Mouse (Mus musculus) adrenal gland, postnatal 36 days (tissue): ENCODE data around the gene Spint3. TPM values are rescaled to one million over a fixed set of nuclear protein-coding genes. Genes with fewer than 3 reads are reported as not detected.
A peak's percentile ranks its signal among the peaks of the same experiment; 100 is the strongest.
"Not testable (repeated sequence)": the region's sequence is repeated elsewhere in the genome, so short reads cannot be mapped to it uniquely, and the experiment has no call there.

Experiments
- DNase-seq, 2 experiments: peaks; one replicate each; pipeline ENCODE4 v3.0.0; 2021; ENCODE audit warnings: mixed read lengths in 1 of 2
- long read RNA-seq, 2 experiments: library from polyadenylated mRNA; stranded (forward); transcript quantifications; one replicate each; pipeline ENCODE4 v2.0.0; 2021; ENCODE audit warnings: borderline sequencing depth in 2 of 2
- total RNA-seq, 2 experiments: library from RNA; stranded (reverse); gene quantifications; 2 replicates each; pipeline ENCODE4 v1.2.3; 2021

Spint3 gene
- total RNA-seq, result not detected
- long read RNA-seq, experiment 1, result 0 reads
- long read RNA-seq, experiment 2, result 0 reads

GRCm38 (mm10) chr2:164573359-164573758 is at the start of gene Spint3:
Spint3 (minus strand) TSS chr2:164573459.
- not testable (repeated sequence) for DNase-seq

DNA sequence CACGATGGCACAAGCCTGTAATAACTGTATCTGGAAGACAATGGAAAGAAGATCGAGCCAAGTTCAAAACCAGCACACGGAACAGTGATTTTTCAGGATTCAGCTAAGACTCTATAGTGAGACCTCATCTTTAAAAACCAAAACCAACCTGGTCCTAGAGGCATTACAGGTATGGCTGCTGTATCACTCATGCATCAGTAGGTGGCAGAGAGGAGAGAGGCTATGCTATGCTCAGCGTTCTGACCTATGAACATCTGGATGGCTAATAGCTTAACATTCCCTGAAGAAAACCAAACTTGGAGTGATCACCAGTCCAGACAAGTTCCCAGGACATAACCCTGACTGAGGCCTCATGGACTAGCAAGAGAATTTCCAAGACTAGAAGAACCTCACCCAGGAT is 48.5 kb upstream of the Spint3 start:
- no peak for DNase-seq

DNA sequence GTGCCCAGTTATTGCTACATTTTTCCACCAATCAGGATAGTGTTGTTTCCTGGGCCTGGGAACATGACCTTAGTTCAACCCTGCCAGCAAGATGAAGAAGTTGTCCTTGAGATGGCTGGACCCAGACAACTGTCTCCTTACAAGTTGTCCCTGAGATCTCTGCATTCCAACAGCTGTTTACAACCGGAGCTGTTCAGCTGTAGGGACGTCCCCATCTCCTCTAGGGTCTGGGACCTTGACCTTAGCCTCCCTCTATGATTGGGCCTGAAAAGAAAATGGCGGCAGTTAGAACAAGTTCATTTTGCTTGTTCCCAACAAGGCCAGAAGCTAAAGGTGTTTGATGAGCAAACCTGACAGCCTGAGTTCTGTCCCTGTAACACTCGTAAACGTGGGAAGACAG is 45.8 kb upstream of the Spint3 start:
- no peak for DNase-seq

- DNase-seq, result no peak
Observed at GRCm38 (mm10) chr2:164615386-164615785, 42.1 kb upstream of the Spint3 start.

DNA sequence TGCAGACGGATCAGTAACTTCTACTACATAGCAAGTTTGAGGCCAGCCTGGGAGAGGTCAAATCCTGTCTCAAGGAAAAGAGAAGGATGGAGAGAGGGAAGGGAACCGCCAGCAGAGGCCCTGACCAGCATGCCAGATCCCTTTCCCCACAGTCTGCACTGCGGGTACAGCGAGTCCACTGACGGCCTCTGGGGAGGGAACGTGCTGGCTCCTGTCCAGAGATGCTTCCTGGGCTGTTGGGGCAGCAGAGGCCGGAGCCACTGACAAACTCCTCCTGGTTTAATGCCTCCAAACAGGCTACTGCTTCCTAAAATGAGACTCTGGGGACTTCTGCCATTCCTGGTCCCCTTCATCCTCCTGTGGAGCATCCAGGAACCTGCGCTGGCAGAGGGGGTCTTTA is 40.2 kb upstream of the Spint3 start, which contains the start of the genes Wfdc6b and Wfdc8:
Wfdc6b (plus strand) TSS at position 52 of the 400 bp plus-strand sequence.
Wfdc8 (minus strand) TSS at position 156 of the 400 bp plus-strand sequence.
- peak; percentile 52 to 78 for DNase-seq

- DNase-seq, result peak; percentile 62 to 67
Observed at GRCm38 (mm10) chr2:164608781-164609180, 35.5 kb upstream of the Spint3 start.

DNA sequence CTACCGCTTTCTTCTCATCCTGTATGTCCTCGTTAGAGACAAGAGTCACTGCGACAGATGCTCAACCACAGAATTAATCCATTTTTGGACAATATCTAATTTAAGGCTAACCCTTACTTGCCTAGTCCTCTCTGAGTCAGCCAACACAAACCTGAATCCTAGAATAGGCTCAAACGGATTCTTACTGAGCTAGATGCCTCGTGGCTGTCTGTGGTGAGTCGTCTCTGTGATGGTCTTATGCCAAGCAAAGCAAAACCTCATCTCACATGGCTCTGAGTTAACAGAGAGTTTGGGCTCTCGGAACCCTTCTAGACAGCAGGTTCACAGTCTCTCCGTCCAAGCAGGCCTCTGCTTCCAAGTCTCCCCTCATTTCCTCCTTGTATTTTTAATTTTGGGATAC is 31.2 kb upstream of the Spint3 start:
- DNase-seq, result no peak

DNA sequence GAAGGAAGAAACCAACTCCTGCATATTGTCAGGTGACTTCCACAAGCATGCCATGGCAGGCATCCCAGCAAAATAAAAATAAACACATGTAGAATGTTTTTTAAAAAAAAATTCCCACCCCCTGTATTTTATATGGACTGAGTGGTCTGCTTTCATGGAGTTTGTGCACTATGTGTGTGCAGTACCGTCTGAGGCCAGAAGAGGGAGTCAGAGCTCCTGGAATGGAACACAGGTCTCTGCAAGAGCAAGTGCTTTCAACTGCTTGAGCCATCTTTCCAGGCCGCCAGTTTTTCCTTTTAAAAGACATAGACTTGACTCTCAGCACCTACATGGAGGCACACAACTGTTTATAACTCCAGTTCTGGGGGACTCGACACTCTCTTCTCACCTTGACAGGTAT is 30.2 kb upstream of the Spint3 start:
- DNase-seq, result no peak

DNA sequence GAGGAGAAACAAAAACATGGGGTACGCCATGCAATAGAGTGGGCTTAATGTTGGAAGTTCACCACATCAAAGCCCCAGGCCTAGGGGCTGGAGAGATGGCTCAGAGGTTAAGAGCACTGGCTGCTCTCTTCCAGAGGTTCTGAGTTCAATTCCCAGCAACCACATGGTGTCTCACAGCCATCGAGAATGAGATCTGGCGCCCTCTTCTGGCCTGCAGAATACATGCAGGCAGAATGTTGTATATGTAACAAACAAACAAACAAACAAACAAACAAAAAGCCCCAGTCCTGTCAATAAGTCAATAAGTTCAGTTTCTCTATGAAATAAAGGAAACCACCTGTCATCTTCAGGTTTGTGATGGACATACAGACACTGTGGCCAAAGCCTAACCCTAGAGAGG is 26.9 kb upstream of the Spint3 start:
- no peak for DNase-seq

DNA sequence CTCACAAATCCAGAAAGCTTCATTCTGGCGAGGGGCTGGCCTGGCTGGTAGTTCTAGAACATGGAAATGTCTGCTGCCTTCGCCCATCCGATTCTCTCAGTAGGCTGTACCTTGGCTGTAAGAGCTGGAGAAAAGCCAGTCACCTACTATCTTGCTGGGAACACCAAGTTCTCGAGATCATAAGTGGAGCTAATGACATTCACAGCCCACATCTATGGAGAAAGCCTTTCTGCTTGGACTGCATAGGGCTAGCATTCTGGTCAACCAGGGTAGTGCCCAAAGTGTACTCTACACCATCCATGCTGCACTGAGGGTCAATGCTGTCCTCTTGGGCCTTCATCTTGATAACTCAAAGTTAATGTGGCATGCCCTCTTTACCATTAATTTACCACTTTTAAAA is 20.2 kb upstream of the Spint3 start, which contains the start of gene Eppin:
Eppin (minus strand) TSS at position 101 of the 400 bp plus-strand sequence.
- no peak for DNase-seq

- DNase-seq, result peak; percentile 31 to 47
Observed at GRCm38 (mm10) chr2:164592014-164592413, 18.8 kb upstream of the Spint3 start.

DNA sequence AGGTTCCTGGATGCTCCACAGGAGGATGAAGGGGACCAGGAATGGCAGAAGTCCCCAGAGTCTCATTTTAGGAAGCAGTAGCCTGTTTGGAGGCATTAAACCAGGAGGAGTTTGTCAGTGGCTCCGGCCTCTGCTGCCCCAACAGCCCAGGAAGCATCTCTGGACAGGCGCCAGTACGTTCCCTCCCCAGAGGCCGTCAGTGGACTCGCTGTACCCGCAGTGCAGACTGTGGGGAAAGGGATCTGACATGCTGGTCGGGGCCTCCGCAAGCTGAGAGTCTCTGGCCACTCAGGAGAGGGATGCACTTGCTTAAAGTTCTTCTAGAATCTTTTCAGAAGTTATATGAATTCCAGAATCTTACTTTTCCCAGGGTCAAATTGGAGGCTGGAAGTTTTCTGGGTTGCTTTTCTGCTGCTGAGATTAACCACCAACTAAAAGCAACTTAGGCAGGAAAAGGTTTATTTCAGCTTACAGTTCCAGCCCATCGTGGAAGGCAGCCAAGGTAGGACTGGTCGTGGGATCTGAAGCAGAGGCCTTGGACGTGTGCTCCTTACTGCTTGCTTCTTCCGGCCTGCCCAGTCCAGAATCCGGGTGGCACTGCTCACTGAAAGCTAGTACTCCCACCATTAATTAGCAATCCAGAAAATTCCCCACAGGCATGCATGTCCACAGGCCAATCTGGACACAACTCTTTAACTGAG is 11.9 kb upstream of the Spint3 start, which contains the start of gene Wfdc6a:
Wfdc6a (minus strand) TSS at position 423 of the 701 bp plus-strand sequence.
- peak; percentile 35 to 66 for DNase-seq

- DNase-seq, result no peak
Observed at GRCm38 (mm10) chr2:164567460-164567859, 5.8 kb downstream of the Spint3 start.

- no peak for DNase-seq
Observed at GRCm38 (mm10) chr2:164566997-164567396, 6.3 kb downstream of the Spint3 start.

GRCm38 (mm10) chr2:164564346-164564745 is 8.9 kb downstream of the Spint3 start:
- DNase-seq, result no peak

DNA sequence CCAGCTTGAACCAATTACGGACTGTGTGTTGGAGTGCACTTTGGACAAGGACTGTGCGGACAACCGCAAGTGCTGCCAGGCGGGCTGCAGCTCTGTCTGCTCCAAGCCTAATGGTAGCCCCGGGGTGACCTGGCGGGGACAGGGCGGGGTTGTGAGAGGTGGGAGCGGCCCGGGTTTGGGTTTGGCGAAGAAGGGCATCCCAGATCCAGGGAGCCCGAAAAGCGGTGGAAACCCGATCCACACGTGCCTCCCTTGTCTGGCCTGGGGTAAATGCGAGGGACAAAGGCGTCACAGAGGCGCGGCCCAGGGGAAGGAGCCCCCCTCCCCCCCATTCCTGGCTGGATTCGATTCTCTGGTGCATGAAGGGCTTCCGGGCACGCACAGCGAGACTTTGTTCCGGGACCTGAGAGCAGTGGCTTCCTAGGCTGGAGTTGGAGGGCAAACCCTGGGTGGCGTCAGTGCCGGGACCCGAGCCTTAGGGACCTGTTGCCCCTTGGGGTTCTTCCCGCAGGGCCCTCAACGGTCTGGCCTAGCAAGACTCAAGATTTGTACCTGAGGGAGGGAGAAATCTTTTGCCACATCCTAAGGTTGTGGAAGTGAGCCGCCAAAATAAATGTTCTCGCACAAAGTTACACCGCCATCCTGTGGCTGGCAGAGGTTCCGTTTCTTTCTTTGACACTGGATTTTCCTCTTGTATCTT is 9.8 kb downstream of the Spint3 start:
- DNase-seq, result peak; percentile 30 to 42

DNA sequence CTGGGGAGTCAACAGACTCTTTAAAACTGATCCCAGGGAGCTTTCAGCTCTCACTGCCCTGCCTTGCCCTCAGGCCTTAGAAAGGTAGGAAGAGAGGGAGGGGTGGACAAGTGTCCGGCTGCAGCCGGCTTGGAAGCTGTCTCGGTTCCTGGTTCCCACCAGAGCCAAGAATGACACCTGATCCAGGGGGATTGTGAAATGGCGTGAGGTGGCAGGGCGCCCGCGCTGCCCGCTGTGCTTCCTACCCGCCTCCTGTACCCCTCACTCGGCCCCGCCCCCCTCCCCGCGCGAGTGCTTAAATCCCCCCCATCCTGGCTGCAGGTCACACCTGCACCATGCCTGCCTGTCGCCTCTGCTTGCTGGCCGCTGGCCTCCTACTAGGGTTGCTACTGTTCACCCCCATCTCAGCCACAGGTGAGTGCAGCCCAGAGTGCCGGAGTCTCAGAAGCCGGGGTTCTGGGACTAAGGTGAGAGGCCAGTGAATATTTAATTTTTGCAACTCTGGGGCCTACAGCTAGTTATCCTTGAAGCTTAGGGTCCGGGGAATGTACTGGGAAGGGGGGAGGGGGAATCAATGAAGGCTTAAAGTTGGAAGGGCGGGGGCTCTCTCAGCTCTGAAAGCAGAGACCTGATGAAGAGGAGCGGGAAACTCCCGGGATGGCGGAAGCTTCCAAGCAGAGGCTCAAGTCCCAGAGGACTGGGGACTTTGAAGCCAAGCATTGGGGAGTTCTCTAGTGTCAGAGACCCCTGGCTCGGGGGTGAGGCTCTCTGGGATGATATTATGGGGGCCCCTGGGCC is 10.7 kb downstream of the Spint3 start, which contains the start of gene Wfdc2:
Wfdc2 (plus strand) TSS at position 23 of the 798 bp plus-strand sequence.
- peak in 1 of 2 experiments; percentile 18 for DNase-seq

DNA sequence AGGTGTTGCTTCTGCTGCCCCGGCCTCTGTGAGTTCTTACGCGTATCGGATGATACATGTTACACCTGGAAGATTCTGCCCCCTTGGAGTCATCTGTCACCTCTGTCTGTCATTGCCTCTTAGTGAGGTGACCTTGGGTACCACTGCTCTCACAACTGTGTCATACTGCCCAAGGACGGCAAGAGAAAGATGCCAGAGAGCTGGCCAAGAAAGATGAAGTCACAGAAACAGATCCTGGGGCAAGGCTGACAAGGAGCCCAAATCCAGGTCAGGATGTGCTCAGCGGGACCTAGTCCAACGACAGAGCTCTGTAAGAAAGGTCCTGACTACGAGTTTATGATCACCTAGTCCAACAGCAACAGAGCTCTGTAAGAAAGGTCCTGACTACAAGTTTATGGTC is 13.2 kb downstream of the Spint3 start:
- DNase-seq, result peak; percentile 59 to 60

- no peak for DNase-seq
Observed at GRCm38 (mm10) chr2:164558991-164559645, 14.1 kb downstream of the Spint3 start.

DNA sequence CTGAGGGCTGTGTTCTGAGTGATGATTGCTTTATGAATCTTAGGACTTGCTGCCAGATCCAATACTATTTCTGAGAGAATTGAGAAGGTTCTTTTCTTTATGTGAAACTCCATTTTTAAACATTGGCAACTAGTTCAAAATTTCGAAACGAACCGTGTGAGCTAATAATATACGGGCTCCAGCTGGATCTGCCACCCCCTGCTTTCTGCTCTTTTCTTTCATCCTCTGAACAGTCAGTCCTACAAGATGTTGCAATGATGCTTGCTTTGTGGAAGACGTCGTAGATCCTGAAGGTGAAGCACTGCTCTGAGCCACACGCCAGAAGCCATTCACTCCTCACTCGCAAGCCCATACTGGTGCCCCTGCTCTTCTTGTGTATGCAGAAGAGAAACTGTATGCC is 14.8 kb downstream of the Spint3 start:
- no peak for DNase-seq

GRCm38 (mm10) chr2:164551502-164551901 is 21.8 kb downstream of the Spint3 start:
- no peak for DNase-seq

DNA sequence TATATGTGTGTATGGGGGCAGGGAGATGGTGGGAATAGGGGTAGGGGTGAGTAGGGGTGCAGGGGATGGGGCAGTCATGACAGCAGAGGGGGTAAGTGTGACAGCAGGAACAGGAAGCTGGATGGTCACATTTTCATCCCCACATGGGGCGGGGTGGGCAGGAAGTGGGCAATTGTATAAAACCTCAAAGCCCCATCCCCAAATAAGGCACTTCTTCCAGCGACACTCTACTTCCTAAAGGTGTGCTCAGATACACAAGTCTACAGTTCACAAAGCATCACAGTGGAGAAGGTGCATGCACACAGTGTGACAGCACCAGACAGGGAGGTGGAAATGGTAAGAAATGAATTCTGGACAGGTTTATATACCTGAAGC is 22.4 kb downstream of the Spint3 start:
- no peak for DNase-seq
